Mouse (Mus musculus) limb, embryonic 15.5 days (tissue): ENCODE results near the gene Dusp5. TPM values are rescaled to one million over a fixed set of nuclear protein-coding genes. Genes with fewer than 3 reads are reported as not detected.
"Not testable (repeated sequence)": the region's sequence is repeated elsewhere in the genome, so short reads cannot be mapped to it uniquely, and the experiment has no call there.

ENCODE experiments used
- ATAC-seq: fragments of 200-750 bp; cut with Nextera tagmentation; 2 replicates; pipeline ENCODE4 v1.8.0; 2017; ENCODE audit warnings: low read depth, moderate TSS enrichment; ENCODE audit not compliant: insufficient number of reproducible peaks, low FRiP score, low TSS enrichment
- H3K27ac ChIP-seq: fragments of 300-500 bp; sonication (generic); 2 replicates; pipeline ENCODE4 v1.5.1; 2015; ENCODE audit warnings: moderate library complexity, mild to moderate bottlenecking, inconsistent platforms
- H3K27me3 ChIP-seq: fragments of 300-500 bp; sonication (generic); 2 replicates; pipeline ENCODE4 v1.6.1; 2015; ENCODE audit warnings: inconsistent platforms
- H3K36me3 ChIP-seq: fragments of 300-500 bp; sonication (generic); 2 replicates; pipeline ENCODE4 v1.6.1; 2015; ENCODE audit warnings: inconsistent platforms
- H3K4me1 ChIP-seq: fragments of 300-500 bp; sonication (generic); 2 replicates; pipeline ENCODE4 v1.6.1; 2015; ENCODE audit warnings: inconsistent platforms
- H3K4me2 ChIP-seq: fragments of 300-500 bp; sonication (generic); 2 replicates; pipeline ENCODE4 v1.6.1; 2015; ENCODE audit warnings: mild to moderate bottlenecking, inconsistent platforms
- H3K4me3 ChIP-seq: fragments of 300-500 bp; sonication (generic); 2 replicates; pipeline ENCODE4 v1.5.1; 2015; ENCODE audit warnings: mild to moderate bottlenecking, inconsistent platforms
- H3K9ac ChIP-seq: fragments of 300-500 bp; sonication (generic); 2 replicates; pipeline ENCODE4 v1.6.1; 2015; ENCODE audit warnings: inconsistent platforms
- H3K9me3 ChIP-seq: fragments of 300-500 bp; sonication (generic); 2 replicates; pipeline ENCODE4 v1.6.1; 2016; ENCODE audit warnings: inconsistent platforms
- WGBS: fragments of 180-500 bp; shearing (Covaris S2); methylation state at CpG from one replicate; pipeline ENCODE4 v1.1.7; 2015; 5-methylcytosine and 5-hydroxymethylcytosine counted together
- polyA plus RNA-seq: library from polyadenylated mRNA; unstranded; fragments of >200 nt; fragmentation: Nextera tagmentation; extraction: Ambion mirVana; gene quantifications from 2 replicates; pipeline ENCODE4 v1.2.1, GENCODE M21; 2015

The Dusp5 gene
- polyA plus RNA-seq, 1 experiment from 2014 or later, result 3.8 TPM

GRCm38 (mm10) chr19:53572607-53573006, 43.7 kb downstream of the Dusp5 start:
- Histone ChIP-seq H3K4me3 (no peak overlapping the region), H3K27ac (no peak overlapping the region), H3K4me1 (no peaks in the 10 kb centered on the region; the same call in 1 of the 2 replicates), H3K9ac (no peak overlapping the region), H3K4me2 (no peak overlapping the region), H3K9me3 (no peaks in the 10 kb centered on the region), H3K27me3 (no peaks in the 10 kb centered on the region), H3K36me3 (no peaks in the 10 kb centered on the region)
- ATAC-seq, result no peak
- WGBS, result 82% methylated on average over 12 of the region's 12 CpGs

- no peaks in the 10 kb centered on the region for H3K27me3 ChIP-seq
- WGBS, result 75% methylated on average over 3 of the region's 3 CpGs
- no peaks in the 10 kb centered on the region for H3K9me3 ChIP-seq
- no peak overlapping the region for H3K4me2 ChIP-seq
- H3K36me3 ChIP-seq, result no peaks in the 10 kb centered on the region
- no peak overlapping the region for H3K9ac ChIP-seq
- no peaks in the 10 kb centered on the region; the same call in 1 of the 2 replicates for H3K4me1 ChIP-seq
- no peak for ATAC-seq
- no peak overlapping the region for H3K27ac ChIP-seq
- no peak overlapping the region for H3K4me3 ChIP-seq
Measured at GRCm38 (mm10) chr19:53573151-53573550, 44.2 kb downstream of the Dusp5 start.

GRCm38 (mm10) chr19:53574131-53574530, 45.2 kb downstream of the Dusp5 start:
- Histone ChIP-seq H3K4me3 (no peak overlapping the region), H3K4me2 (no peak overlapping the region), H3K27ac (no peak overlapping the region), H3K9me3 (no peaks in the 10 kb centered on the region), H3K4me1 (no peaks in the 10 kb centered on the region; the same call in 1 of the 2 replicates), H3K36me3 (no peaks in the 10 kb centered on the region), H3K27me3 (no peaks in the 10 kb centered on the region), H3K9ac (no peak overlapping the region)
- 62% methylated on average over 8 of the region's 8 CpGs for WGBS
- no peak for ATAC-seq

- no peak overlapping the region for H3K27ac ChIP-seq
- no peaks in the 10 kb centered on the region; the same call in 1 of the 2 replicates for H3K4me1 ChIP-seq
- H3K36me3 ChIP-seq, result no peaks in the 10 kb centered on the region
- H3K4me2 ChIP-seq, result no peak overlapping the region
- ATAC-seq, result no peak
- H3K9ac ChIP-seq, result no peak overlapping the region
- no peaks in the 10 kb centered on the region for H3K27me3 ChIP-seq
- 85% methylated on average over 7 of the region's 7 CpGs for WGBS
- no peaks in the 10 kb centered on the region for H3K9me3 ChIP-seq
- H3K4me3 ChIP-seq, result no peak overlapping the region
Measured at GRCm38 (mm10) chr19:53574546-53574945, 45.6 kb downstream of the Dusp5 start.

GRCm38 (mm10) chr19:53575296-53576010, 46.5 kb downstream of the Dusp5 start:
- Histone ChIP-seq H3K4me2 (no peak overlapping the region), H3K27ac (no peak overlapping the region), H3K27me3 (no peaks in the 10 kb centered on the region), H3K9me3 (no peaks in the 10 kb centered on the region), H3K4me3 (no peak overlapping the region), H3K9ac (no peak overlapping the region), H3K36me3 (no peaks in the 10 kb centered on the region), H3K4me1 (no peaks in the 10 kb centered on the region; the same call in 1 of the 2 replicates)
- no peak for ATAC-seq
- 84% methylated on average over 4 of the region's 4 CpGs for WGBS

- no peak overlapping the region for H3K4me3 ChIP-seq
- no peaks in the 10 kb centered on the region for H3K27me3 ChIP-seq
- 83% methylated on average over 7 of the region's 7 CpGs for WGBS
- no peak overlapping the region for H3K4me2 ChIP-seq
- no peaks in the 10 kb centered on the region; the same call in 1 of the 2 replicates for H3K4me1 ChIP-seq
- H3K9ac ChIP-seq, result no peak overlapping the region
- no peaks in the 10 kb centered on the region for H3K36me3 ChIP-seq
- no peak for ATAC-seq
- no peaks in the 10 kb centered on the region for H3K9me3 ChIP-seq
- H3K27ac ChIP-seq, result no peak overlapping the region
Measured at GRCm38 (mm10) chr19:53576061-53576460, 47.2 kb downstream of the Dusp5 start.

GRCm38 (mm10) chr19:53577025-53577800, 48.3 kb downstream of the Dusp5 start:
- H3K27me3 ChIP-seq, result no peaks in the 10 kb centered on the region
- no peak for ATAC-seq
- no peaks in the 10 kb centered on the region; the same call in 1 of the 2 replicates for H3K4me1 ChIP-seq
- 52% methylated on average over 11 of the region's 11 CpGs for WGBS
- no peaks in the 10 kb centered on the region for H3K9me3 ChIP-seq
- H3K4me3 ChIP-seq, result no peak overlapping the region
- no peak overlapping the region for H3K4me2 ChIP-seq
- H3K27ac ChIP-seq, result no peak overlapping the region
- no peak overlapping the region for H3K9ac ChIP-seq
- no peaks in the 10 kb centered on the region for H3K36me3 ChIP-seq

GRCm38 (mm10) chr19:53578597-53579252, 49.8 kb downstream of the Dusp5 start:
- H3K4me3 ChIP-seq, result no peak overlapping the region
- no peaks in the 10 kb centered on the region for H3K9me3 ChIP-seq
- H3K27ac ChIP-seq, result no peak overlapping the region
- ATAC-seq, result no peak
- no peak overlapping the region for H3K4me2 ChIP-seq
- no peak overlapping the region for H3K9ac ChIP-seq
- no peaks in the 10 kb centered on the region; the same call in 1 of the 2 replicates for H3K4me1 ChIP-seq
- WGBS, result 14% methylated on average over 8 of the region's 8 CpGs
- H3K27me3 ChIP-seq, result no peaks in the 10 kb centered on the region
- H3K36me3 ChIP-seq, result no peaks in the 10 kb centered on the region

- H3K27me3 ChIP-seq, H3K4me1 ChIP-seq, H3K36me3 ChIP-seq, H3K4me2 ChIP-seq, H3K9me3 ChIP-seq, H3K4me3 ChIP-seq, ATAC-seq, H3K27ac ChIP-seq, H3K9ac ChIP-seq: not testable (repeated sequence)
- WGBS, result 81% methylated on average over 8 of the region's 8 CpGs
Measured at GRCm38 (mm10) chr19:53580271-53580670, 51.4 kb downstream of the Dusp5 start.

- not testable (repeated sequence) for ATAC-seq, H3K4me3 ChIP-seq, H3K4me2 ChIP-seq, H3K9ac ChIP-seq, H3K27ac ChIP-seq, H3K27me3 ChIP-seq, H3K36me3 ChIP-seq, H3K4me1 ChIP-seq, H3K9me3 ChIP-seq
- 83% methylated on average over 3 of the region's 3 CpGs for WGBS
Measured at GRCm38 (mm10) chr19:53587686-53588085, 58.8 kb downstream of the Dusp5 start.

GRCm38 (mm10) chr19:53588968-53589367, 60.1 kb downstream of the Dusp5 start, which contains the start of gene Nutf2-ps1:
Nutf2-ps1 (minus strand) TSS chr19:53589068.
- H3K4me1 ChIP-seq, H3K9me3 ChIP-seq, H3K36me3 ChIP-seq, H3K4me2 ChIP-seq, H3K27me3 ChIP-seq, H3K9ac ChIP-seq, H3K27ac ChIP-seq, ATAC-seq, H3K4me3 ChIP-seq: not testable (repeated sequence)
- 96% methylated on average over 7 of the region's 7 CpGs for WGBS
